In genomic region chr16:34698721-34699120, GRCm38 (mm10) we compare ENCODE assay signal across 18 mouse cellular contexts. TPM values are rescaled to one million over a fixed set of nuclear protein-coding genes. Genes with fewer than 3 reads are reported as not detected.
DNase-seq lines count a peak whose midpoint lies in the region; TF ChIP-seq lines count a peak whose summit lies in the region.
"Not testable (repeated sequence)": the region's sequence is repeated elsewhere in the genome, so short reads cannot be mapped to it uniquely, and the experiment has no call there.
"Had no signal": no experiment of that assay in that cellular context is flagged by ENCODE, and none has a peak within 500 bp of the region (broad histone marks: within the 10 kb centered on the region; RNA-seq: fewer than 3 reads in every experiment).

No protein-coding gene starts in this region.

- peak overlapping the region; percentile 37; the same call in 1 of the 2 replicates for H3K4me2 ChIP-seq in CH12.LX (ENCODE audit: insufficient read depth, low read depth, poor library complexity, severe bottlenecking)

- H3K9ac ChIP-seq in CH12.LX (ENCODE audit: insufficient read depth, low read depth): not testable (repeated sequence)

- in situ Hi-C loops in CH12.LX (cut with MboI; ENCODE audit: low pct_ligation_motif_present, low pct_unique_long_range_greater_than_20kb, low sequenced_read_pairs): not testable (repeated sequence)

- H3K36me3 ChIP-seq in CH12.LX (replicated peaks in 1 of 2; ENCODE audit: control insufficient read depth in 1 of 2, insufficient read depth in 1 of 2, low read length in 1 of 2): peaks cover 19 to 70% of the 10 kb centered on the region in 2 experiments

- not testable (repeated sequence) for H3K4me3 ChIP-seq in CH12.LX (replicated peaks in 1 of 3; ENCODE audit: low read depth in 2 of 3, low read length in 2 of 3, poor library complexity in 1 of 3)

- not testable (repeated sequence) for TF ChIP-seq CTCF in CH12.LX (conservative IDR thresholded peaks at IDR 0.05 in 1 of 2, IDR thresholded peaks at IDR 0.05 in 1 of 2; ENCODE audit: low read depth in 2 of 2, low read length in 2 of 2)

- peaks cover 11 to 37% of the 10 kb centered on the region in 2 experiments for H3K4me1 ChIP-seq in CH12.LX (ENCODE audit: control insufficient read depth in 1 of 2, insufficient read depth in 2 of 2)

- not testable (repeated sequence) for TF ChIP-seq RAD21 in CH12.LX (IDR thresholded peaks at IDR 0.05; ENCODE audit: low read depth, low read length)

- peak; percentile 24 for DNase-seq in A20 (ENCODE audit: low read depth, low spot score)
- peak; percentile 37 for DNase-seq in CH12.LX (ENCODE audit: extremely low read depth)

- not testable (repeated sequence) for TF ChIP-seq POLR2A in CH12.LX (IDR thresholded peaks at IDR 0.05; ENCODE audit: low read depth, low read length)

- not testable (repeated sequence) for TF ChIP-seq EP300 in CH12.LX (IDR thresholded peaks at IDR 0.05; ENCODE audit: low read length)

- not testable (repeated sequence) for H3K79me2 ChIP-seq in CH12.LX (replicated peaks; ENCODE audit: control insufficient read depth, extremely low read depth, insufficient read depth, poor library complexity, severe bottlenecking)

- peak overlapping the region; percentile 16; the same call in 1 of the 2 replicates for H3K27ac ChIP-seq in CH12.LX (ENCODE audit: insufficient read depth, low read depth)

- dilution Hi-C loops in CH12.LX (cut with MboI; ENCODE audit: extremely low pct_ligation_motif_present, extremely low pct_unique_long_range_greater_than_20kb, low sequenced_read_pairs): not testable (repeated sequence)

- H3K27me3 ChIP-seq in CH12.LX (replicated peaks): not testable (repeated sequence)

- not testable (repeated sequence) for H3K9me3 ChIP-seq in CH12.LX (replicated peaks; ENCODE audit: low read length)

TF ChIP-seq in CH12.LX, 34 proteins besides CTCF, POLR2A, EP300 and RAD21:
- peak; percentile 16; the same call in 1 of the 2 replicates for TF ChIP-seq USF1 (IDR thresholded peaks at IDR 0.05; ENCODE audit: low read depth, low read length)
- TF ChIP-seq MEF2A (IDR thresholded peaks at IDR 0.05; ENCODE audit: borderline replicate concordance, low read depth, low read length): peak; percentile 59; the same call in 1 of the 2 replicates
- peak; percentile 71; the same call in 1 of the 2 replicates for TF ChIP-seq MYC (IDR thresholded peaks at IDR 0.05; ENCODE audit: low read depth, low read length)
- TF ChIP-seq MAX (IDR thresholded peaks at IDR 0.05; ENCODE audit: low read length): peak; percentile 62
- TF ChIP-seq BHLHE40 (IDR thresholded peaks at IDR 0.05; ENCODE audit: low read depth, low read length): peak; percentile 75
- peak; percentile 53; the same call in 1 of the 2 replicates for TF ChIP-seq IRF4 (IDR thresholded peaks at IDR 0.05; ENCODE audit: low read depth, low read length)
- peak; percentile 79 for TF ChIP-seq MXI1 (IDR thresholded peaks at IDR 0.05; ENCODE audit: low read depth, low read length)
TF ChIP-seq in CH12.LX: peak in this region for 7; not testable (repeated sequence) for 27.

RNA-seq across cellular contexts. Expression of gene Ccdc14, which starts 8.3 kb away (rescaled TPM):
- 11.6 and 12.8 TPM in 2 replicates for total RNA-seq in CH12.LX (2012; rRNA removed)
- total RNA-seq in CH12.LX (2014; rRNA removed): 18.5 and 20.7 TPM in 2 replicates
- polyA plus RNA-seq in CH12.LX (2012; ENCODE audit: insufficient read length, low read depth): 17.9 and 18.9 TPM in 2 replicates

RNA-seq across cellular contexts. Expression of gene Mylk, which starts 46.3 kb away (rescaled TPM):
- 0.04 TPM in 1 of 2 replicates, not detected in the other for total RNA-seq in CH12.LX (2012; rRNA removed)
- total RNA-seq in CH12.LX (2014; rRNA removed): not detected in 2 replicates
- polyA plus RNA-seq in CH12.LX (2012; ENCODE audit: insufficient read length, low read depth): 0.10 TPM in 1 of 2 replicates, not detected in the other
- total RNA-seq: MEL had no signal
- polyA plus RNA-seq: CD4-positive, CD25-positive, alpha-beta regulatory T cell, adult 4 months; G1E had no signal

RNA-seq across cellular contexts. Expression of gene Ropn1, which starts 49.0 kb away (rescaled TPM):
- not detected in 2 replicates for total RNA-seq in CH12.LX (2012; rRNA removed)
- not detected in 2 replicates for total RNA-seq in CH12.LX (2014; rRNA removed)
- polyA plus RNA-seq in CH12.LX (2012; ENCODE audit: insufficient read length, low read depth): not detected in 2 replicates
- total RNA-seq: adrenal gland, adult 18-20 months; adrenal gland, adult 2 months; adrenal gland, adult 8-10 months; adrenal gland, postnatal 10 days; adrenal gland, postnatal 14 days; adrenal gland, postnatal 25 days; adrenal gland, postnatal 36 days; adrenal gland, postnatal 4 days; ES-E14; G1E; MEL had no signal
- polyA plus RNA-seq: activated CD4-positive, CD25-positive, alpha-beta regulatory T cell, adult 4 months; adrenal gland, adult 2 months; brain, embryonic 14.5 days; C2C12; CD4-positive, CD25-positive, alpha-beta regulatory T cell, adult 4 months; G1E; Patski had no signal
